Mouse (Mus musculus) hindbrain, embryonic 11.5 days (tissue): ENCODE results near the gene 4921536K21Rik. TPM values are rescaled to one million over a fixed set of nuclear protein-coding genes. Genes with fewer than 3 reads are reported as not detected.
A peak's percentile ranks its signal among the peaks of the same experiment; 100 is the strongest.

Source experiments
- ATAC-seq: fragments of 200-750 bp; cut with Nextera tagmentation; 2 replicates; pipeline ENCODE4 v1.8.0; 2017; ENCODE audit warnings: mild to moderate bottlenecking, moderate TSS enrichment, moderate library complexity; ENCODE audit not compliant: low FRiP score
- DNase-seq: peaks from one replicate; pipeline ENCODE4 v3.0.0-alpha.2; 2015; ENCODE audit warnings: low spot score
- H3K27ac ChIP-seq: fragments of 300-500 bp; sonication (generic); 2 replicates; pipeline ENCODE4 v1.5.1; 2014; ENCODE audit warnings: mild to moderate bottlenecking, low read depth, low read length
- H3K27me3 ChIP-seq: fragments of 300-500 bp; sonication (generic); 2 replicates; pipeline ENCODE4 v1.6.1; 2014; ENCODE audit warnings: mild to moderate bottlenecking, low read length, moderate library complexity, mixed read lengths; ENCODE audit not compliant: control insufficient read depth, insufficient read depth
- H3K36me3 ChIP-seq: fragments of 300-500 bp; sonication (generic); 2 replicates; pipeline ENCODE4 v1.6.1; 2014; ENCODE audit warnings: mild to moderate bottlenecking, low read length, moderate library complexity, mixed read lengths; ENCODE audit not compliant: control insufficient read depth, insufficient read depth
- H3K4me1 ChIP-seq: fragments of 300-500 bp; sonication (generic); replicated peaks from 2 replicates; pipeline ENCODE4 v1.6.1; 2014; ENCODE audit warnings: low read length, mixed read lengths; ENCODE audit not compliant: control insufficient read depth, insufficient read depth
- H3K4me2 ChIP-seq: fragments of 300-500 bp; sonication (generic); replicated peaks from 2 replicates; pipeline ENCODE4 v1.6.1; 2014; ENCODE audit warnings: mild to moderate bottlenecking, low read depth, low read length
- H3K4me3 ChIP-seq: fragments of 300-500 bp; sonication (generic); 2 replicates; pipeline ENCODE4 v1.5.1; 2014; ENCODE audit warnings: low read depth, low read length
- H3K9ac ChIP-seq: fragments of 300-500 bp; sonication (generic); 2 replicates; pipeline ENCODE4 v1.6.1; 2014; ENCODE audit warnings: low read depth, low read length
- H3K9me3 ChIP-seq: fragments of 300-500 bp; sonication (generic); 2 replicates; pipeline ENCODE4 v1.6.1; 2016; ENCODE audit warnings: low read length; ENCODE audit not compliant: control insufficient read depth
- WGBS: fragments of 180-500 bp; shearing (Covaris S2); extraction: QIAGEN DNeasy Blood & Tissue Kit; methylation state at CpG from one replicate; pipeline ENCODE4 v1.1.7; 2014; 5-methylcytosine and 5-hydroxymethylcytosine counted together
- polyA plus RNA-seq: library from polyadenylated mRNA; unstranded; fragments of >200 nt; fragmentation: Nextera tagmentation; extraction: Ambion mirVana; gene quantifications from 2 replicates; pipeline ENCODE4 v1.2.1, GENCODE M21; 2014

4921536K21Rik gene
- polyA plus RNA-seq, 1 experiment from 2014 or later: 1.2 TPM

DNA sequence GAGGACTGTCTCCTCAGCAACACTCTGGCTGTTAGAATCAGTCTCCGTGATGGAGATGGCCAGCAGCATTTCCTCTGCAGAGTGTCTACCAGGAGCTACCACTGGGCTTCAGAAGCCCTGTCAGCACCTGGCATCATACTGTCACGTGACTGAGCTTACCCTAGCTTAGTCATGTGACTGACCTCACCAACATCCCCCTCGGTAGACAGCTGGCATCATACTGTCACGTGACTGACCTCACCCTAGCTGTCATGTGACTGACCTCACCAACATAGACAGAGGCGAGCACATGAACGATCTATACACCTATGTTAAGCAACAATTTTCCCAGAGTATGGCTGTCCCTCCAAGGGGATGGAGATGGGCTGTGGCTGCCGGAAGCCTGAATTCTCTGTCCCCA lies 16.2 kb downstream of the 4921536K21Rik start:
- no peaks in the 10 kb centered on the region for H3K27me3 ChIP-seq
- ATAC-seq: no peak
- no peak for DNase-seq
- H3K4me3 ChIP-seq: no peak overlapping the region
- H3K27ac ChIP-seq: no peak overlapping the region
- H3K9me3 ChIP-seq: no peaks in the 10 kb centered on the region
- H3K9ac ChIP-seq: no peak overlapping the region
- H3K4me1 ChIP-seq: no peaks in the 10 kb centered on the region
- no peaks in the 10 kb centered on the region for H3K36me3 ChIP-seq
- 78% methylated on average over 7 of the region's 7 CpGs for WGBS
- H3K4me2 ChIP-seq: no peak overlapping the region

DNA sequence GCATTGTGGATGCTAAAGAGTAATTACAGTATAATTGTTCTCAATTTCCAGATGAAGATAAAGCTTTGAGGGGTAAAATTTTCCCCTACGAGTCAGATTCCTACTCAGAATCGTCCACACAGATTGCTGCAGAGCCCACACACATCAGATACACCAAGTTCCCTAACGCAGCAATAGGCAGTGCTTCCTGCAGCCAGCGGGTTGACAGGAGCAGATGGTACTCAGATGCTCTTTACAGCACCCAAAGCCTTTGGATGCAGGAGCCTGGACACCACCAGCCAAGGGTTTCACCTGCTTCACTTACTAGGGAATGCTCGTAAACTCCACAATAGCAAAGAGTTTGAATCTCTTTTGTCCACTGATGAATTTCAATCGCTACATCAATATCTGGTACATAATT lies 18.5 kb downstream of the 4921536K21Rik start:
- Histone ChIP-seq H3K4me3 (no peak overlapping the region), H3K4me1 (no peaks in the 10 kb centered on the region), H3K36me3 (no peaks in the 10 kb centered on the region), H3K4me2 (no peak overlapping the region), H3K9me3 (no peaks in the 10 kb centered on the region), H3K27ac (no peak overlapping the region), H3K9ac (no peak overlapping the region), H3K27me3 (no peaks in the 10 kb centered on the region)
- 85% methylated on average over 6 of the region's 6 CpGs for WGBS
- no peak for DNase-seq
- no peak for ATAC-seq

DNA sequence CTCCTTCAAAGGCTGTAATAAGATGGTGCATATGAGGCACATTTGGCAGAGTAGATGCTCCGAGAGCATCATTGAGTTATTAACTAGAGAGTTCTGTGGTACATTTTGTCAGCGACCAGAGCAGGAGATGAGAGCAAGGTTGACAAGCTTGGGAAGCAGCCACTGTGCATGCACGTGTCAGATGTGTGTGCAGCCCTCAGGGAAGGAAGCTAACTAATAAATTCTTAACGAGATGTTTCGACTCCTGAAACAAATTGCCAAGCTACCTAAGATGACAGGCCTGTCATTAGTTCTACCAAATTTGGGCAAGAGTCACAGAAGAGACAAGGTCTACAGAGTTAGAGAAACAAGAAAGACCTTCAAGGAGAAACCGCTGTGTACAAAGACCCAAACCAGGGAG lies 30.6 kb downstream of the 4921536K21Rik start:
- WGBS: 40% methylated on average over 6 of the region's 6 CpGs

DNA sequence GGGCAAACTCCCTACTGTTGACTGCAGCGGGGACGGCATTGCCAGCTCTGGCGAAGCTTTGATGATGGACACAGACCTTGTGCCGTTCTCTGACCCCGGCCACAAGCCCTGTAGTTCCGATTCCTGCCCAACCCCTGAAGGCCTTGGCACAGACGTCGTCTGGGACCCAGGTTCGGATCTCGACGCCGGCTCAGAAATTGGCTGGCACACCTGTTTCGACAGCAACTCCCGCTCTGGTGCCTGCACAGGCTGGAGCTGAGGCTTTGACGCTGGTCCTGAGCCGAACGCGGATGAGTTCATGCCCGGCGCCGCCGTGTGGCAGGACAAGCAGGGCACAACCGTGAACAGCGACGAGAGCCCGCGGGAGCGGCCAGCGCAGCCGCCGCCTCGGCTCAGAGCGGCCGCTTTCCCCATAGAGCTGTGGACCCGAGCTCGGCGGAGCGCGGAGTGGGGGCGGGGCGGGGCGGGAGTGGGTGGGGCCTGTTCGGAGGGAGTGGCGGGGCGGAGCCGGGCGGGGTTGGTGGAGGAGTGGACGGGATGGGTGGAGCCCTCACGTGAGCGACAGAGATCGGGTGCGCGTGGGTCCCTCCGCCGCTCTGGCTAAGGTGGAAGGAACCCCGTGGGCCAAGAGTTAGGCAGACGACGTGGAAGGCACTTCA lies 31.3 kb downstream of the 4921536K21Rik start, which contains the start of gene Osbp2:
Gene Osbp2, minus strand, starts transcription at position 450 of the 659 bp plus-strand sequence.
- H3K27ac ChIP-seq: no peak within 1 kb of the TSS
- peak; percentile 95 for ATAC-seq
- H3K9ac ChIP-seq: peak within 1 kb of the TSS; percentile 53

More for the DNA sequence above, 30.6 kb downstream of the 4921536K21Rik start:
- DNase-seq (peak; percentile 31), ATAC-seq (peak; percentile 43; the same call in 1 of the 2 replicates)
- no peak overlapping the region for H3K9ac ChIP-seq
- H3K4me1 ChIP-seq: 0 out of 2 replicates have a peak, but pooled peaks cover 2% of the 10 kb centered on the region
- peaks cover 7% of the 10 kb centered on the region; the same call in 1 of the 2 replicates for H3K27me3 ChIP-seq
- H3K4me3 ChIP-seq: peak overlapping the region; percentile 37
- no peaks in the 10 kb centered on the region for H3K9me3 ChIP-seq
- no peaks in the 10 kb centered on the region for H3K36me3 ChIP-seq
- peak overlapping the region; percentile 83 for H3K4me2 ChIP-seq
- H3K27ac ChIP-seq: no peak overlapping the region

DNA sequence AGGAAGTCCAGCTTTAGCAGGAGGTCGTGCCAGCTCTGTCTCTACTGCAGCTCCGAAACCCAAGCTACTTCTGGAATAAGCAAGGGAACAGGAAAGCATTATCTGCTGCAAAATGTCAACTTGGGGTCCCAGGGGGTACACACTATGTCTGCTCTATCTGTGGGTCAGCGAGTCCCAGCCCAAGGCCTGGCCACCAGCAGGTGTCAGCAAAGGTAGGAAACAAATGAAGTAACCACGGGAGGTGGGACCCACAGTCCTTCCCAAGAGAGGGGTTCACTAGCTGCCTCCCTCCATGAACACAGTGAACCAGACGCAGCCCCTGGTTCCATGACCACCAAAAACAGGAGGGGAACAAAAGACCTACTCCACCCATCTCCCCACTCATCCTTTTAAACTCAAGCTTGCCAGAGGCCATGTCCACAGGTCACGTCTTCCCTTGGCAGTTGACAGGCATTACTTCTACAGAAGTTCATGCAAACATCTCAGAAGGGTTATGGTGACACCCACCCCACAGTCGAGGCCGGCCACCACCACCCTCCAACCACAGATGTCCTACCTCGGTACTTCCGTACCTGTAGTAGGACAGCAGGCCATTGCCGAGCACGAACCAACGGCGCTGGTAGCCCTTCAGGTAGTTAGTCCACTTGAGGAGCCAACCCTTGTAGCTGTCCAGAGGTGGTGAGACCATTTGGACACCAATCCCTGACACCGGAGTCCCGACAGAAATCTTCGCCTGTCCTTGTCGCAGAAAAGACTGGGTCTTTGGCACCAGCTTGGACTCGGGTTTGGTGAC lies 32.0 kb downstream of the 4921536K21Rik start:
- Histone ChIP-seq H3K27me3 (peaks cover 7% of the 10 kb centered on the region; the same call in 1 of the 2 replicates), H3K4me1 (0 out of 2 replicates have a peak, but pooled peaks cover 2% of the 10 kb centered on the region), H3K36me3 (no peaks in the 10 kb centered on the region), H3K4me2 (peak overlapping the region; percentile 83), H3K9me3 (no peaks in the 10 kb centered on the region), H3K27ac (no peak overlapping the region), H3K9ac (peak overlapping the region; percentile 53), H3K4me3 (peak overlapping the region; percentile 37)
- DNase-seq: no peak
- no peak for ATAC-seq
- 76% methylated on average over 19 of the region's 19 CpGs for WGBS

More for the DNA sequence above, 31.3 kb downstream of the 4921536K21Rik start, which contains the start of gene Osbp2:
- peaks cover 7% of the 10 kb centered on the region; the same call in 1 of the 2 replicates for H3K27me3 ChIP-seq
- 0 out of 2 replicates have a peak, but pooled peaks cover 2% of the 10 kb centered on the region for H3K4me1 ChIP-seq
- WGBS: 4% methylated on average over 51 of the region's 58 CpGs
- DNase-seq: peak; percentile 83
- no peaks in the 10 kb centered on the region for H3K36me3 ChIP-seq
- H3K4me3 ChIP-seq: peak within 1 kb of the TSS; percentile 37
- H3K4me2 ChIP-seq: peak within 1 kb of the TSS; percentile 83
- H3K9me3 ChIP-seq: no peaks in the 10 kb centered on the region

DNA sequence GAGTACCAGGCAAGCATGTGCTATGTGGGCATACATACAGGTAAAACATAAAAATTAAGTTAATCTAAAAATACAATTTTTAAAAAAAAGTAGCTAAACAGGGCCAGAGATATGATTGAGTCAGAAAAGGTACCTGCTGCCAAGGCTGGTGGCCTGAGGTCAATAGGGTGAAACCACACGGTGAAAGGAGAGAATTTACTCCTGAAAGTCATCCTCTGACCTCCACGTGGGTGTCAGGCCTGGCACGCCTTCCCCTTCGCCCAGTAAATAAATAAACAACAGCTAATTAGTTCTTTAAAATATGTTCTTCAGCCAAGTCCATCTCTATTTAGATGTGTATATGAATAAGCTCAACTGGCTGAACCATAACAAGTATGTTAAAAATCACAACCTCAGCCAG lies 34.5 kb downstream of the 4921536K21Rik start:
- Histone ChIP-seq H3K9ac (no peak overlapping the region), H3K4me3 (no peak overlapping the region), H3K27me3 (peaks cover 6% of the 10 kb centered on the region; the same call in 1 of the 2 replicates), H3K27ac (no peak overlapping the region), H3K4me2 (no peak overlapping the region), H3K4me1 (0 out of 2 replicates have a peak, but pooled peaks cover 2% of the 10 kb centered on the region), H3K36me3 (no peaks in the 10 kb centered on the region), H3K9me3 (no peaks in the 10 kb centered on the region)
- WGBS: 80% methylated on average over 4 of the region's 4 CpGs
- ATAC-seq: no peak
- DNase-seq: no peak

DNA sequence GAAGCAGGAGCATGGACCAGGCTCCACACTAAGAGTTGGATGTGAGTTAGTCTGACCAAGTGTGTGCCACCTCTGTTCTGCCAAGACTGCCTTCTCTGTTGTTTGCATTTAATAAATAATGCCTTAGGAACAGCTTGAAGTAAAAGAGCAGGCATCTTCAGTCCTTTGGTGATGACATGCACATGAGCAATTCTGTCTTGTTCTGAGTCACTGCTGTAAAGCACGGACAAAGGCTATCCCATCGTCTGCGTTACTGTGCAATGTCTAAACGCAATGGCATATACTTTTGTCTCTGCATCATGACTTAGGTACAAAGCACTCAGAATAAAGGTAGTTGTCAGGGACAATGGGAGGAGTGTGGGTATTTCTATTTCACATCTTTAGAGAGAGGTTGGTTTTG lies 35.1 kb downstream of the 4921536K21Rik start:
- Histone ChIP-seq H3K36me3 (no peaks in the 10 kb centered on the region), H3K9me3 (no peaks in the 10 kb centered on the region), H3K4me3 (no peak overlapping the region), H3K9ac (no peak overlapping the region), H3K27ac (no peak overlapping the region), H3K4me2 (no peak overlapping the region), H3K4me1 (0 out of 2 replicates have a peak, but pooled peaks cover 2% of the 10 kb centered on the region), H3K27me3 (peaks cover 4% of the 10 kb centered on the region; the same call in 1 of the 2 replicates)
- 93% methylated on average over 4 of the region's 4 CpGs for WGBS
- DNase-seq (no peak), ATAC-seq (no peak)

DNA sequence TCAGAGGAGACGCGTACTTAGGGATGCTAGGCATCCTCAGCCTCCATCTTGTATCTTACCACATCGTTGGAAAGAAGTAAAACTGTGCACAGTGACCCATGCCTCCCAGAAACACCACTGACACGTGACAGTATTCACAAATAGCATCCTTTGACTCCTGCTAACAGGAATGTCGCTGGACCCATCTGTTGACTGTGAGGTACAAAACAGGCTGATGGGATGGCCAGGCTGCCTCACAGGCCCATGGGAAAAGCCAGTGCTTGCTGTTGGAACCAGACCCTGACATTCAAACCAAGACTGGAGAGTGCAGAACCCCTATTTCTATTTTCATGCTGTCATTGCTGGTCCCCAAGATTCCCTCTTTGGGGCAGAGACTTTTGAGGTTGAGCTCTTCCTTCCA lies 37.0 kb downstream of the 4921536K21Rik start:
- Histone ChIP-seq H3K9me3 (no peaks in the 10 kb centered on the region), H3K36me3 (no peaks in the 10 kb centered on the region), H3K9ac (no peak overlapping the region), H3K27ac (no peak overlapping the region), H3K4me3 (no peak overlapping the region), H3K4me2 (no peak overlapping the region), H3K27me3 (no peaks in the 10 kb centered on the region; the same call in 1 of the 2 replicates), H3K4me1 (no peaks in the 10 kb centered on the region)
- WGBS: 79% methylated on average over 5 of the region's 5 CpGs
- DNase-seq (no peak), ATAC-seq (no peak)
